Mouse (Mus musculus) layer of hippocampus, adult 18-20 months (tissue): ENCODE data around the gene Gm28042. TPM values are rescaled to one million over a fixed set of nuclear protein-coding genes. Genes with fewer than 3 reads are reported as not detected.
A peak's percentile ranks its signal among the peaks of the same experiment; 100 is the strongest.

ENCODE experiments used
- DNase-seq, 2 experiments: peaks; one replicate each; pipeline ENCODE4 v3.0.0; 2022; ENCODE audit warnings: low spot score in 2 of 2
- total RNA-seq, 2 experiments: library from RNA; stranded (reverse); gene quantifications; 2 replicates each; pipeline ENCODE4 v1.2.3; 2021

Gene Gm28042
- total RNA-seq, 2 experiments from 2014 or later = 1.7 to 2.0 TPM

DNA sequence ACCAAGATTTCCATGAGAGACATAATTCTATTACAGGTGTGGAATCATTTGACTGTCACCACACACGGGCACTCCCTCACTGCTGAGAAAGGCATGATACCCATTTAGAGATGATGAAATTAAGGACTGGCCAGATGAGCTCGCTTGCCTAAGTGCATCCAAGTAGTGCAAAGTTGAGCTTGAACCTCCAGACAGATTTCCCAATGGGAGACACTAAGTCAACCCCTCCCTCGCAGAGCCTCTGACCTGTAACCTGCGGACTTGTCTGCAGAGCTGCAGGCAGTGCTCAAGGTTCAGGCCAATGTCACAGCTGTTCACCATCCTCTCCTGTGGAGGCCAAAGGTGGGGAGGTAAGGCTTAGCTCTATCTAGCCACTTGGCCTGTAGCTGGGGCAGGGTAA is 31.5 kb downstream of the Gm28042 start:
- DNase-seq = no peak

DNA sequence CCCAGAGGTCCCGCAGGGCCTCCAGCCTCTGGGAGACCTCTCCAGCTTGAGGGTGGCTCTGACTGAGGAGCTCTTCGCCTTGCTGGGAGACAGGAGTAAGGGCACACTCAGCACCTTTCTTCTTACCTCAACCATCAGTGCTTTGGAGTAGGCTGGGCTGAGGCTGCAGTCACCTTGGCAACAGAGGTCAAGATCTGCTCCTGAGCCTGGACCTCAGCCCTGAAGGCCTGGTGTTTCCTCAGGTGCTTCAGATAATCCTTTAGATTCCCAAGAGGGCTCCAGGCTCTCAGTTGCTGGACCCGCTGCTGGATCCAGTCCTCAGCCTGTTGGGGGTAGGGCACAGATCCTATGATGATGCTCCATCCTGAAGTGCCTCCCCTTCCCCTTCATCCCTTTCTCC is 32.2 kb downstream of the Gm28042 start:
- no peak for DNase-seq

DNA sequence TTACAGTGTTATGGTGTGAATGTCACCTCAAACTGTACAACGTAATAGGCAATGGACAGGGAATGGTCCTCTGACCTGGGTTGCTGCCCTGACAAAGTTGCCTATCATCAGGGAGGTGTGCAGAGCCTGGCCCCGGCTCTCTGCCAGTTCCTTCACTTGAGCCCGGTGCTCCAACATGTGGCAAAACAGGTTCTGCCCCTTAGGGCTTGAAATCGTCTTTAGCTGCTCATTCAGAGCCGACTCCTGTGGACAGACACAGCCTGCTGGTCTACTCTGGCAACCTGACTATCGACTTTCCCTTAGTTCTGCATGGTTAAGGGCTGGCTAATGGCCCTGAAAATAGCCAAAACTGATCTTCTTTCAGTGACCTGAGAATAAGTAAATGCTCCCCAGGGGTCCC is 32.9 kb downstream of the Gm28042 start:
- no peak for DNase-seq

DNA sequence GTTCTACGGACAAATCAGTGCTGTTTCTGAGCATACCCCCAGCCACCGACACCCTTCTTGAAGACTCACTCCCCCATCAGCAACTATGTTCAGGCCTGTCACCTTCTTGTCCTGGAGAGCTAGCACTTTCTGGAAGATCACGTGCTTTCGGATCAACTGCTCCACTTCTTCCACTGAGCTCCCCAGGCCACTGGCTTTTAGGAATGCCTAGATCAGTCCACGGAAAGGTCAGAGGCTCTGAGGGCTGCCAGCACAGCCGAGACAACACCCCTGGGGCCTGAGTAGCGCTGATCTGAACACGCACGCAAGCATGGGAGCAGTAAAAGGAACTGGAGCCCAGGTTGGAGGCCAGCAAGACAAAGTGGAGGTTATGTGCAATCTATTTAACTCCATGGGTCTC is 33.4 kb downstream of the Gm28042 start:
- DNase-seq = no peak

DNA sequence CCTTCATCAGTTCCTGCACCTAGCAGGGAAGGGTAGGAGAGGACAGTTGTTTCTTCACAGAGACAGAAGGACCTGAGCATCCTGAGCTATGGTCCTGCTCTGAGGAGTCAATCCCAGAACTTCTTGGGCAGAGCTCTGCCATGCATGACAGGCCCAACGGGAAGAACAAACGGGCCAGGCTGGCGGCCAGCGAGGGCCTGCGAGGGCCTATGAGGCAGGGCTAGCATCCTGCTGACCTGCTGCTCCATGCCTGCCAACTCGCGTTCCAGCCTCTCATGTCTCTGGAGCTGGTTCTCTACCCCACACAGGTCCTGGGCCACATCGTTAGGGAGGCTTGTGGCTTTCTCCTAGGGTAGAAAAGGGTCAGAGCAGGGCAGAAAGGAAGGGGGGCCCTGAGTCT is 35.0 kb downstream of the Gm28042 start:
- DNase-seq = no peak

DNA sequence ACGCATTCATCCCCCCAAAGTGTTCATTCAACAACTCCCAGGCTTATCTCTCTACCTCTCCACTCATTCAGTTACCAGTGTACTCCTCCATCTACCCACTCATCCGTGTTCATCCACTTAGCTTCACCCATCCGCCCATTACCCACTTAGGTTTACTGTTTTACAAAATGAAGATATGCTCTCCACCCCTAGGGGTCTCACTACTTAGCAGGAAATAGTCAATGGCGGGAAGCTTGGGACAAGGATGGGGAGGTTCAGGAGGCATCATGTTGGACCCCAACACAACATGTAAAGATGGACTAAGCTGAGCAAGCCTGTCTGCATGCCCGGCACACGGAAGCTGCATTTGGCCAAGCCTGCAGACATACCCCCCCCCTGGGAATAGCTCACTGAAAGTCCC is 37.3 kb downstream of the Gm28042 start:
- no peak for DNase-seq

DNA sequence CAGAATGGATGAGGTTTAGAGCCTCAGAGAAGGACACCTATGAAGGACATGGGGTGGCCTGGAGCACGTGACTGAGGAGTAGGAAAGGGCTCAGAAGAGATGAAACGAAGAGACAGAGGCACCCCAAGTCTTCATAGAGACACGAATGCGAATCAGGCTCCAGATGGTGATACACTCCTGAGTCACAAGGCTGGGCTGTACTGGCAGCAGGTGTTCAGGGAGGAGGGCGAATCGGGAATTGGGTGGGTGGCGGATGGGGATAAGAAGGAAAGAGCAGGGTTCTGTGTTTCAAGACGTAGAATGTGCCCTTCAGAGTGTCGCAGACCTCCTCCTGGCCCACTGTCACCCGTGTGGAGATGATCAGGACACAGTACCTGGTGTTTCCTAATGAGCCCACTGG is 38.0 kb downstream of the Gm28042 start:
- peak; percentile 45 to 53 for DNase-seq

DNA sequence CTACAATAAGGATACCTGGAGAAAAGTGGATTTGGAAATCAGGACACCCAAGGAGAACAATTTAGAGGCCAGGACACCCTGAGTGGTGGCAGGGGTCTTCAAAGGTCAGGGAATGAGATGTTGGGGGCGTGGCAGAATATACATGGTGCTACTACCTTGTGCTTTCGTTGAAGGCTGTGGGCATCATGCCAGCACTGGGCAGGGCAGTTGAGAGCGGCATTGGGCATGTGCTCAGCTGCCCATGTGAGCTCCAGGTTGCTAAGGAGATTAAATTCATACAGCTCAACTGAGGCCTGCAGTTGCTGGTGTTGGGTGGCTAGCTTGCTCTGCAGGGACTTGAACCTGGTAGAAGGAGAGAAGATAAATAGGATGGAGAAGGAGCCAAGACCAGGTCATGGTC is 38.9 kb downstream of the Gm28042 start:
- DNase-seq = no peak

DNA sequence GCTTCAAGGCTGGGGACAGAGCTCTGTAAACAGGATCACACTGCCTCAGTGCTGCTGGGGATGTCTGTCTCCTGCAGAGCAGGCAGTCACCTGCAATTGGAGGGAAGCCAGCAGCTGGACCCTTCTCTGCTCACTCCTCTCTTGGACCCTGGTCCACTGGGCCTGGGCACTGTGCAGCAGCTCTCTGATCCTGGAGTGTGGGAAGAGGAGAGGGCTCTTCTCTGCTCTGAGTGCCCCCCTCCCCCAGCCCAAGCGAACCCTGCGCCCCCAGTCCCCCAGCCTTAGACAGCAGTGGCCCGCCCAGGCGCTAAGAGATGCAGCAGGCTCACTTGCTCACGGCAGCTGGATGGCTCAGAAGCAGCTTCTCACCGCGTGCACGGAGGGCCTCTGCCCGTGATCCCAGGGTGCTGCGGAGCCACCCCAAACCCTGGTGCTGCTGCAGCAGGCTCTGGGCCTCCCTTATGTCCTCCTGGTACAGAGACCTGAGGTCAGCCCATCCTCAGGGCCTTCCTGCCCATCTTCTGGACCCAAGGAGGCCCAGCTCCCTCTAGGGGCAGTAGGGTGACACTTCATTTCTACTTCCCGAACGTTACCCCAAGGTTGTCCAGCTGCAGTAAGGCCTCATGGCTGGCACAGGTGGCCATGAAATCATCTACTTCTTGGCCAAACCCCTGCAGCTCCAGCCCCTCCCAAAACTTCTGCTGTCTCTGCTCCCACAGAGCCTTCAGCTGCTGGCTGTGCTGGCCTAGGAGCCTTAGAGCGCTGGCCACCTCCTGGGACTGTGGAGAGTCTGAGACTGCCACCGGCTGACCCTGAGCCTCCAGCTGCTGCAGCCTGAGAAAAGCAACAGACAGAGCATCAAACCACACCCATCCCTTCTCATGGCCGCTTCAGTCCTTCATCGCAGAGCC is 41.5 kb downstream of the Gm28042 start:
- DNase-seq = no peak

DNA sequence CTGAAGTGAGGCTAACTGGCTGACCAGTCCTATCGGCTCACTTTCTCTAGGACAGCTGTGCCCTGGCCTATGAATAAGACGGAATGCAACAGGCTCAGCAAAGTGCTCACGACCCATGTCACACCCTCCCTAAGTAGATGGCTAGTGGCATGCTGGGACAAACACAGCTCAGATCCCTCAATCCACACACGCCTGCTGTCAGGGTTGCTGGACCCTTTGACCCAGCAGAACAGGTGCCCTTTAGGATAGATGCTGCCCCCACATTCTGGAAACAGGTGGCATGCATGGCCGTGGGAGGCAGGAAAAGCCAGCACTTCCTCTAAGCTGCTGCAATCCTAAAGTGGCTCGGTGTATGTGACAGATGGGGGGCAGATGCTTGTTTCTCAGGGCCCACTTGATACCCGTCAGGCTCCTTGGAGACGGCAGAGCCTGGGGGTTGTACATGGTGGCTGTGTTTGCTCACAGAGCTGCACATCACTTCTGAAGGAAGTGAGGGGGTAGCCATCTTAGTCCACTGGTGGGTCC is 42.2 kb downstream of the Gm28042 start:
- DNase-seq = peak; percentile 78 to 86

DNA sequence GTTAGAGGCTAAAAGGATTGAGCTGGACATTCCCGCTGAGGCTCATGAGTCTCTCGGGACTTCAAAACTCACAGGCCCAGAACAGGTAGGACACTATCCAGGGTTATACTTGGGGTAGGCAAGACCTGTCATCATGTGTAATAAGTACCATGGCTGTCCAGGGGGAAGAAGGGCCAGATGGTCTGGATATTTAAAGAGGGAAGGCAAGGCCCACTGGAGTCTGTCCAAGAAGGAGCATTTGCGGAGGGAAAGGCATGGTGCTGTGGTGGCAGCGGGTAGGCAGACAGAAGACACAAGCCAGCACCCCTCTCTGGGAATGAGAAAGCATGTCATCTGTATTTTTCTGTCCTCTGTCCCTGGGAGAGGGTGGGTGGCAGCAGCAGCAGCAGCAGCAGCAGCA is 46.8 kb downstream of the Gm28042 start:
- no peak for DNase-seq

DNA sequence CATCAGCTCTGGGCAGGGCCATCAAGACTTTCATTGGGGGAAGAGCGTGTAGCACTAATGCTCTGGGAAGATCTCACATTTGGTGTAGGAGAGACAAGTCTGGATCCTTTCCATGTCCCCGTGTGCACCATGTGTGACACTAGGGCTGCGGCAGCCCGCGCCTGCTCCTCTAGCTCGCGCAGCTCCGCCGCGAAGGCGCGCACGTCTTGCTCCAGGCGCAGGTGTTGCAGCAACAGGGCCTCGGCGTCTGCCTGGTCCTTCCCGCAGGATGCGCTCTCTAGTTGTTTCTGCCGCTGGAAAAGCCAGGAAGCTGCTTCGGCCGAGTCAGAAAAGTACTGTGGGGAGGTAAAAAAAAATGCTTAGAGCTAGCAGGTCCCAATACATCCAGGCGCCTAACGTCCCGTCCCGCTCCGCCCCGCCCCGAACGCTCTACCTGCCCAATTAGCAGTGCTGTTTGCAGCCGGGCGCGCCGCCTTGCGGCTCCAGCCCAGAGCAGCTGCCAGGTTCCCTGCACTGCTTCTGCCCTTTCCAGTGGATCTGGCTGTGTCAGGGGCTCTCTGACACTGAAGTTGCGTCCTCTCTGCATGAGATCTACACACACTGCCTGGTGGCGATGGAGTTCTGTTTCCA is 48.9 kb downstream of the Gm28042 start:
- peak in 1 of 2 experiments; percentile 38 for DNase-seq

DNA sequence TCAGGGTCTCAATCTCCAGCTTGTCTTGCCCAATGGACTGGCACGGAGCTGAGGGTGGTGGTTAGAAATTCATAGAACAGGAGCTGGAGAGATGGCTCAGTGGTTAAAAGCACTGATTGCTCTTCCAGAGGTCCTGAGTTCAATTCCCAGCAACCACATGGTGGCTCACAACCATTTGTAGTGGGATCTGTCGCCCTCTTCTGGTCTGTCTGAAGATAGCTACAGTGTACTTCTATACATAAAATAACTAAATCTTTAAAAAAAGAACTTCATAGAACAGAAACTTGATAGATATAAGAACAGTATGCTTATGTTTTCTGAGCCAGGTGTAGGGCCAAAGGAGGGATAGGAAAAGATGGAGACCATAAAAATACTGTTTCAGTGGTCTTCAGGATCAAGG is 55.1 kb downstream of the Gm28042 start:
- no peak for DNase-seq

DNA sequence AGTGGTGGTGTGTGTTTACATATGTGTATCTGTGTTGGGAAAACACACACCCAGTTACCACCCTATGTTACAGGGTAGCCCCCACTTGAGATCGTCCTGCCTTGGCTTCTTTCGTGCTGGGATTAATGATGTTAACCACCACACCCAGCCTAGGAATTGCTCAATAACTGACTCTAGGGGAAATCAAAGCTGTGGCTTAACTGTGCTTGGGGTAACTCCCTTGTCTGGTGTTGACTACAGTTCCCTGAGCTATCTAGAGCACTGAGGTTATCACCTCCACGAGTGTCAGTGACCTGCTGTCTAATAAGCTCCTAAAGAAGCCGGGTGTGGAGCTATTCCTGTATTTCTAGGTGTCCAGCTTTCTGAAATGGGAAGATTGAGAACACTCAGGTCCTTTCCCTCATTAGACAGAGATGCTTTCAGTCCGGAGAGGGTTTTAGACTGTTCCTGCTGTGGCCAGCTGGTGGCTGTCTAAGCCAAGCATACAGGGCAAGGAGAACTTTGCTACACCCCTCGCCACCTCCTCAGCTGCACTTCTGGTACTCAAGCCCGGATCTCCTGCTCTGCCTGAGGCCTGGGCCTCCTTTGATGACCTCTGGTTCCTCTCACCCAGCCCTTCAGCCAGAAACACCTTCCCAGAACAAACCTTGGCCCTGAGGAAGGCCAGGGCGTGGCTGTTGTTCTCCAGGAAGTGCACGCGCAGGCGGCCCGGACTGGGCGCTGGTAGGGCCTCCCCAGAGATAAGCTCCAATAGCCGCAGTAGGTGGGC is 57.5 kb downstream of the Gm28042 start:
- no peak for DNase-seq

DNA sequence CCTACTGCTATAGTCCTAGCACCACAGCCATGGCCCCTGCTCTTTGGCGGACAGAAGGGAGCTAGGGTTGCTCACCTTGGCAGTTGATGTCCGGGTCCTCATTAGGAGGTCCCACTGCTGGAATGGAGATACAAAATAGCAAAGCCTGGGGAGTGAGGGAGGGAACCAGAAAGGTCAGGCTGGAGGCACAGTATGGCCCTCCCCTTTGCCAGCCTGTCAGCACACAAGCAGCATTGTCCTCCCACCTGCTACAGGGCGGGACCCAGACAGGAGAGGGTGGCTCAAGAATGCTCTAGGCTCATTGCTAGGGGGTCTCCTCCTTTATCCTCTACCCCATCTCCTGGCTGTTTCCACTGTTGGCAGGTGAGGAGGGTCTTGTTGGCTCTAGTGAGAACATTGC is 58.7 kb downstream of the Gm28042 start:
- DNase-seq = no peak

DNA sequence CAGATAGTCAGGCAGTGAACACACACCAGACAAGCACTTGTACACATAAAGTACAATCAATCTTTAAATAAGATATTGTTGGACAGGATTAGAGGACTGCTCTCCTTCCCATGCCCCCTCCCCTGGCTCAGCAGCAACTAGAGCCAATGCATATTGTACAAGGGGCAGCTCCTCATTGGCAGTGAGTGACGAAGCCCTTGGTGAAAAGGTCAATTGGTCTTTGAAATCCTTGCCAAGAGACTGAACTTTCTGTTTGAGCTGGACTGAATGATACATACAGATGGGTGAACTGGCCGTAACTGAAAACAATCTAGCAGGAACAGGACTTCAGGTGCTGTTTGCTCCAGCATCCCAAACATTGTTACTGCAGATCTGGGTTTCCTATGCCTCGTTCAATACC is 60.1 kb downstream of the Gm28042 start:
- DNase-seq = no peak

DNA sequence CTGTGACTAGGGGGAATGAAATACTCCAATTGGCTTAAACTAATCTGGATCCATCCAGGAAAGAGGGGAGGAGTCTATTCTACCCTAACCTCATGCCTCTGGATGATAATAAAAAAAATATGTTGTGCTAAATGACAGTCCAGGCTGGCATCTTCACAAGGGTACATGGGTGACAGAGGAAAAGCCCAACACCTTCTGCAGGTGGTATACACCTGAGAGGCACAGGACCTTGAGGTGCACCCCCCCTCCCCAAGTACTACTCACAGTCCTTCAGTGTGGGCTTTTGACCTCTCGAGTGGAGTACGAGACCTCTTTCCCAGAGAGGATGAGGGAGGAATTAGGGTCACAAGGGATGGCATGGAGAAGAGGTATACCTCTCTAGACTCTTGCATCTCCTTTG is 60.6 kb downstream of the Gm28042 start:
- DNase-seq = no peak

DNA sequence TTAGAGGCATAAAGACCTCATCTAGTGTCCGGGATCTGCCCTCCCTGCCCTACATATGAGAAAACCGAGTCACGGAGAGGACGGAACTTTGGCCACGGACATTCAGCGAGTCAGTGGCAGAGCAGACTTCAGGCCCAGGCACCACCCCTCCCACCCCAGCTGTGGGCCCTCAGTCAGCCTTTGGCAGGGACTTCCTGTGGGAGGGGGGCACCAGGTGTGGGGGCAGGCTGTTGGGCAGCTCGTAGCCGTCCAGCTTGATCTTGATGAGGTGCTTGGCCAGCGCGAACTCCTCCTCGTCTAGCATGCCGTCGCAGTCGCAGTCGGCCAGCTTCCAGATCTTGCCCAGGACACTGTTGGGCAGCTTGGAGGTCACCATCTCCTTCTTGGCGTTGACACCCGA is 63.7 kb downstream of the Gm28042 start:
- no peak for DNase-seq
